Mouse (Mus musculus) lung, embryonic 14.5 days (tissue): ENCODE results near the gene Fer1l4. TPM values are rescaled to one million over a fixed set of nuclear protein-coding genes. Genes with fewer than 3 reads are reported as not detected.

Source experiments
- ATAC-seq: fragments of 200-750 bp; cut with Nextera tagmentation; 2 replicates; pipeline ENCODE4 v1.8.0; 2017; ENCODE audit warnings: mild to moderate bottlenecking, moderate TSS enrichment, moderate library complexity; ENCODE audit not compliant: insufficient read depth
- DNase-seq: peaks from one replicate; pipeline ENCODE4 v3.0.0-alpha.2; 2015
- H3K27ac ChIP-seq: fragments of 300-500 bp; sonication (generic); 2 replicates; pipeline ENCODE4 v1.5.1; 2014; ENCODE audit warnings: low read depth, mild to moderate bottlenecking, moderate library complexity
- H3K27me3 ChIP-seq: fragments of 300-500 bp; sonication (generic); 2 replicates; pipeline ENCODE4 v1.6.1; 2014; ENCODE audit warnings: low read length, control low read depth; ENCODE audit not compliant: insufficient read depth
- H3K36me3 ChIP-seq: fragments of 300-500 bp; sonication (generic); 2 replicates; pipeline ENCODE4 v1.6.1; 2014; ENCODE audit warnings: control low read depth; ENCODE audit not compliant: insufficient read depth
- H3K4me1 ChIP-seq: fragments of 300-500 bp; sonication (generic); 2 replicates; pipeline ENCODE4 v1.6.1; 2014; ENCODE audit warnings: antibody characterized with exemption, control low read depth; ENCODE audit not compliant: insufficient read depth
- H3K4me2 ChIP-seq: fragments of 300-500 bp; sonication (generic); 2 replicates; pipeline ENCODE4 v1.6.1; 2014; ENCODE audit warnings: mild to moderate bottlenecking
- H3K4me3 ChIP-seq: fragments of 300-500 bp; sonication (generic); 2 replicates; pipeline ENCODE4 v1.5.1; 2014; ENCODE audit warnings: low read depth, low read length
- H3K9ac ChIP-seq: fragments of 300-500 bp; sonication (generic); 2 replicates; pipeline ENCODE4 v1.6.1; 2014
- H3K9me3 ChIP-seq: fragments of 300-500 bp; sonication (generic); 2 replicates; pipeline ENCODE4 v1.6.1; 2016; ENCODE audit warnings: low read depth, low read length, control low read depth
- CTCF ChIP-seq: IDR thresholded peaks from 2 replicates; pipeline ENCODE4 v1.5.1; 2016; ENCODE audit warnings: antibody characterized with exemption, low read depth
- WGBS: fragments of 180-500 bp; shearing (Covaris S2); extraction: QIAGEN DNeasy Blood & Tissue Kit; methylation state at CpG from one replicate; pipeline ENCODE4 v1.1.7; 2014; 5-methylcytosine and 5-hydroxymethylcytosine counted together
- polyA plus RNA-seq: library from polyadenylated mRNA; unstranded; fragments of >200 nt; fragmentation: Nextera tagmentation; extraction: Ambion mirVana; gene quantifications from 2 replicates; pipeline ENCODE4 v1.2.1, GENCODE M21; 2014

The Fer1l4 gene
- polyA plus RNA-seq, 1 experiment from 2014 or later, result not detected

- Histone ChIP-seq H3K36me3 (peaks cover 54% of the 10 kb centered on the region), H3K27ac (no peak overlapping the region), H3K27me3 (no peaks in the 10 kb centered on the region), H3K4me3 (no peak overlapping the region), H3K4me1 (no peaks in the 10 kb centered on the region), H3K4me2 (no peak overlapping the region), H3K9ac (no peak overlapping the region), H3K9me3 (no peaks in the 10 kb centered on the region)
- no peak for TF ChIP-seq CTCF
- WGBS, result 76% methylated on average over 8 of the region's 8 CpGs
- DNase-seq, result no peak
- ATAC-seq, result no peak
Observed at GRCm38 (mm10) chr2:156079183-156079560, 26.4 kb upstream of the Fer1l4 start.

GRCm38 (mm10) chr2:156078421-156079182 is 25.9 kb upstream of the Fer1l4 start:
- 88% methylated on average over 16 of the region's 16 CpGs for WGBS

GRCm38 (mm10) chr2:156077461-156077860 is 24.7 kb upstream of the Fer1l4 start:
- 85% methylated on average over 7 of the region's 7 CpGs for WGBS
- Histone ChIP-seq H3K27ac (no peak overlapping the region), H3K4me1 (no peaks in the 10 kb centered on the region), H3K27me3 (no peaks in the 10 kb centered on the region), H3K9me3 (no peaks in the 10 kb centered on the region), H3K4me3 (no peak overlapping the region), H3K36me3 (peaks cover 71% of the 10 kb centered on the region), H3K4me2 (no peak overlapping the region), H3K9ac (no peak overlapping the region)
- ATAC-seq (no peak), DNase-seq (no peak)
- TF ChIP-seq CTCF, result no peak

More at GRCm38 (mm10) chr2:156078421-156079182, 25.9 kb upstream of the Fer1l4 start:
- DNase-seq (no peak), ATAC-seq (no peak)
- Histone ChIP-seq H3K4me2 (no peak overlapping the region), H3K9me3 (no peaks in the 10 kb centered on the region), H3K9ac (no peak overlapping the region), H3K27me3 (no peaks in the 10 kb centered on the region), H3K36me3 (peaks cover 60% of the 10 kb centered on the region), H3K27ac (no peak overlapping the region), H3K4me1 (no peaks in the 10 kb centered on the region), H3K4me3 (no peak overlapping the region)
- TF ChIP-seq CTCF, result no peak

GRCm38 (mm10) chr2:156073725-156074124 is 21.0 kb upstream of the Fer1l4 start:
- no peak overlapping the region for H3K27ac ChIP-seq
- no peaks in the 10 kb centered on the region for H3K9me3 ChIP-seq
- TF ChIP-seq CTCF, result no peak
- no peak overlapping the region for H3K9ac ChIP-seq
- DNase-seq (no peak), ATAC-seq (0 out of 2 replicates have a peak, but pooled peaks have one; percentile 7)
- WGBS, result 88% methylated on average over 15 of the region's 15 CpGs
- no peak overlapping the region for H3K4me3 ChIP-seq
- H3K36me3 ChIP-seq, result peaks cover 97% of the 10 kb centered on the region
- H3K27me3 ChIP-seq, result no peaks in the 10 kb centered on the region
- H3K4me1 ChIP-seq, result no peaks in the 10 kb centered on the region
- H3K4me2 ChIP-seq, result no peak overlapping the region

- H3K27me3 ChIP-seq, result no peaks in the 10 kb centered on the region
- 96% methylated on average over 10 of the region's 10 CpGs for WGBS
- no peaks in the 10 kb centered on the region for H3K4me1 ChIP-seq
- no peak overlapping the region for H3K27ac ChIP-seq
- ATAC-seq (no peak), DNase-seq (no peak)
- H3K9me3 ChIP-seq, result no peaks in the 10 kb centered on the region
- TF ChIP-seq CTCF, result no peak
- H3K9ac ChIP-seq, result no peak overlapping the region
- no peak overlapping the region for H3K4me2 ChIP-seq
- peaks cover 79% of the 10 kb centered on the region for H3K36me3 ChIP-seq
- H3K4me3 ChIP-seq, result no peak overlapping the region
Observed at GRCm38 (mm10) chr2:156071236-156071635, 18.5 kb upstream of the Fer1l4 start.

GRCm38 (mm10) chr2:156067916-156068315 is 15.2 kb upstream of the Fer1l4 start:
- peaks cover 46% of the 10 kb centered on the region for H3K36me3 ChIP-seq
- no peak overlapping the region for H3K4me2 ChIP-seq
- ATAC-seq (no peak), DNase-seq (no peak)
- no peaks in the 10 kb centered on the region for H3K27me3 ChIP-seq
- no peaks in the 10 kb centered on the region for H3K9me3 ChIP-seq
- no peak overlapping the region for H3K27ac ChIP-seq
- H3K9ac ChIP-seq, result no peak overlapping the region
- H3K4me1 ChIP-seq, result no peaks in the 10 kb centered on the region
- H3K4me3 ChIP-seq, result no peak overlapping the region
- TF ChIP-seq CTCF, result no peak
- WGBS, result 89% methylated on average over 10 of the region's 10 CpGs

- peak overlapping the region; percentile 73 for H3K4me3 ChIP-seq
- no peaks in the 10 kb centered on the region for H3K9me3 ChIP-seq
- ATAC-seq (no peak; the same call in none of the 2 replicates), DNase-seq (no peak)
- no peaks in the 10 kb centered on the region for H3K4me1 ChIP-seq
- 26% methylated on average over 10 of the region's 10 CpGs for WGBS
- no peaks in the 10 kb centered on the region for H3K27me3 ChIP-seq
- peaks cover 29% of the 10 kb centered on the region for H3K36me3 ChIP-seq
- H3K27ac ChIP-seq, result no peak overlapping the region
- no peak for TF ChIP-seq CTCF
- H3K9ac ChIP-seq, result peak overlapping the region; percentile 87
- H3K4me2 ChIP-seq, result peak overlapping the region; percentile 95
Observed at GRCm38 (mm10) chr2:156066126-156066525, 13.4 kb upstream of the Fer1l4 start.
